Mouse (Mus musculus) cortical plate, adult 2 months (tissue): ENCODE results near the gene Rasa1. TPM values are rescaled to one million over a fixed set of nuclear protein-coding genes. Genes with fewer than 3 reads are reported as not detected.

Experiments used
- H3K27ac ChIP-seq: fragments of 200-500 bp; 2 replicates; pipeline ENCODE4 v1.5.1; 2012; ENCODE audit warnings: low read length, control low read depth, inconsistent platforms; ENCODE audit not compliant: insufficient read depth
- H3K4me1 ChIP-seq: fragments of 200-500 bp; 2 replicates; pipeline ENCODE4 v1.6.1; 2011; ENCODE audit warnings: low read length; ENCODE audit not compliant: control insufficient read depth, insufficient read depth
- H3K4me3 ChIP-seq: fragments of 200-500 bp; 2 replicates; pipeline ENCODE4 v1.5.1; 2011; ENCODE audit warnings: mild to moderate bottlenecking, low read length, control low read depth; ENCODE audit not compliant: insufficient read depth
- CTCF ChIP-seq: fragments of 200-500 bp; IDR thresholded peaks from 2 replicates; pipeline ENCODE4 v1.5.1; 2011; ENCODE audit warnings: mild to moderate bottlenecking, control low read depth, low read length; ENCODE audit not compliant: insufficient read depth; ENCODE audit errors: extremely low read depth
- POLR2A ChIP-seq: fragments of 200-500 bp; IDR thresholded peaks from 2 replicates; pipeline ENCODE4 v1.6.1; 2011; ENCODE audit warnings: mild to moderate bottlenecking, low read length, control low read depth; ENCODE audit not compliant: insufficient read depth; ENCODE audit errors: extremely low read depth
- polyA plus RNA-seq: library from polyadenylated mRNA; depleted of rRNA; stranded (reverse); fragments of >200 nt; gene quantifications from 2 replicates; pipeline ENCODE4 v1.2.3, GENCODE M21; 2012; rRNA removed

The Rasa1 gene
- 37.4 and 40.7 TPM in 2 replicates for polyA plus RNA-seq

DNA sequence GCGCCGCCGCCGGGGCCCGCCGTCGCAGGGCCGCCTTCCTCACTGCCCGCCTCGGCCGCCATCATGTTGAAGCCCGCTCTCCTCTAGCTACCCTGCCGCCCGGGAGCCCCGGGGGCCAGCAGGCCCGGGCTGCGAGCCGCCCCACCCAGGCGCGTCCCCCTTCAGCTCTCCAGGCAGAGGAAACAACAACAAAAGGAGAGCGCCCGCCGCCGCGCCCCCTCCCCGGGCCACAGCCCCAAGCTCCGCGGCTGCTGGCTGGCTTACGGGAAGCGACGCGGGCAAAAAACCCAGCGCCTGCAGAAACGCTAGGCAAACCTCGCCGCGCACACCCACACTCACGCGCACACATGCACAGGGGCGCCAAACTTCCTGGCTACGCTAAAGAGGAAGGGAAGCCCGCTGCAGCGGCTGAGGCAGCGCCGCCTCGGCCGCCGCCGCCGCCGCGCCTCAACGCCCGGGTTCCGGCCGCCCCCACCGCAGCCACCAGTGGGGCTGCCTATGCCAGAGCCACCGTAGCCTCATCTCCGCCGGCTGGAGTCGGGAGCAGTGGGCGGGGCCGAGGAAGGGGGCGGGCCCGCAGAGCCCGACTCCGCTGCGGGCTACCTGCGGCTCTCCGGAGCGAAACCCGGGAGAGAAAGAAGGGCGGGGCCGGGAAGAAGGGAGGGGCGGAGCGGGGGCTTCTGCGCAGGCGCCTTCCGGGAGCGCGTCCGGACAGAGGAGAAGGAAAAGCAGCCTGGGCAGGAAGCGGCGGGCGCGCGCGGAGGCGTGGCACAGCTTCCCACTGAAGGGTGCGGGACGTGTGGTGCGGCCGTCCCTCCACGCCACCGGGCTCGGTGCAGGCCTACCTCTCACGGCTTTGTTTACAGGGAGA, at the start of gene Rasa1:
Rasa1 (minus strand) TSS at position 288 of the 871 bp plus-strand sequence.
- no peaks in the 10 kb centered on the region for H3K4me1 ChIP-seq
- H3K27ac ChIP-seq = peak within 1 kb of the TSS; percentile 96
- peak within 1 kb of the TSS; percentile 66 for H3K4me3 ChIP-seq
- TF ChIP-seq POLR2A (peak; percentile 69), CTCF (no peak)

DNA sequence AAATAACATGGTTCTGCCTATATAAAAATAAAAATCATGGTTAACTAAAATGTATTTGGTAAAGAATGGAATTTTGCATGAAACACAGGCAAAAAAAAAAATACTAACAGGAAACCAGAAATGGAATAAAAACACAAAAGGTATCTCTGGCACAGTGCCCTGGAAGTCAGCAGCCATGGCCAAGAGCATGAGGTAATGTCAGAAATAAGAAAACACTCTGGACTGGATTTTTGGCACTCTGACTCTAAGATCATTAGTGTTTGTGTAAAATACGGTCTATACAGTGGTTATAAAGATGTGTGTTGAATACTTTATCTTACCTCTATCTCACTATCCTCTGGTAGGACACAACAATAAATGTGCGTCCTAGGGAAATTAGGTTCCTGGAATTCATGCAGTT, 22.6 kb upstream of the Rasa1 start:
- no peaks in the 10 kb centered on the region for H3K4me1 ChIP-seq
- TF ChIP-seq POLR2A (no peak), CTCF (no peak)
- H3K4me3 ChIP-seq = no peak overlapping the region
- no peak overlapping the region for H3K27ac ChIP-seq

DNA sequence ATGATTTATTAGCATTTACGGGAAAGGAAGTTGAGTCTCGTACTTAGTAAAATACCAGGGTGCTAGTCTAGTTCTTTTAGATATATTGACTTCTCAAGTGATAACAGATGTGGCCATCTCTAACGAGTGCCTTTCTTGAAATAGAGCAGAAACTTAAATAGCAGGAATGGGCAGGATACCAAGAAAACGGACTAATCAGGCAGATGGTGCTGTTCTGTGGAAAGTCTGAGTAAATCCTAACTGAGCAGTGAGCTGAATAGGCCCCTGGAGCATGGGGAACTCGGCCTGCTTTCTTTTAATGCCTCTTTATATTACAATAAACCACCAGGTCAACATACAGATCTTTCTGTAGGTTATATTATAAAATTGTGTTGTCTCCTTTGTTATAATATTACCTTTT, 22.0 kb upstream of the Rasa1 start:
- H3K27ac ChIP-seq = no peak overlapping the region

GRCm38 (mm10) chr13:85310483-85310882, 21.6 kb upstream of the Rasa1 start:
- H3K27ac ChIP-seq = no peak overlapping the region
- TF ChIP-seq CTCF (no peak), POLR2A (no peak)
- no peak overlapping the region for H3K4me3 ChIP-seq
- no peaks in the 10 kb centered on the region for H3K4me1 ChIP-seq

More for the DNA sequence above, 22.0 kb upstream of the Rasa1 start:
- Histone ChIP-seq H3K4me1 (no peaks in the 10 kb centered on the region), H3K4me3 (no peak overlapping the region)
- no peak for TF ChIP-seq POLR2A
- no peak for TF ChIP-seq CTCF

GRCm38 (mm10) chr13:85306039-85306438, 17.1 kb upstream of the Rasa1 start:
- no peak for TF ChIP-seq CTCF
- no peak for TF ChIP-seq POLR2A
- H3K27ac ChIP-seq = no peak overlapping the region
- H3K4me3 ChIP-seq = no peak overlapping the region
- no peaks in the 10 kb centered on the region for H3K4me1 ChIP-seq

DNA sequence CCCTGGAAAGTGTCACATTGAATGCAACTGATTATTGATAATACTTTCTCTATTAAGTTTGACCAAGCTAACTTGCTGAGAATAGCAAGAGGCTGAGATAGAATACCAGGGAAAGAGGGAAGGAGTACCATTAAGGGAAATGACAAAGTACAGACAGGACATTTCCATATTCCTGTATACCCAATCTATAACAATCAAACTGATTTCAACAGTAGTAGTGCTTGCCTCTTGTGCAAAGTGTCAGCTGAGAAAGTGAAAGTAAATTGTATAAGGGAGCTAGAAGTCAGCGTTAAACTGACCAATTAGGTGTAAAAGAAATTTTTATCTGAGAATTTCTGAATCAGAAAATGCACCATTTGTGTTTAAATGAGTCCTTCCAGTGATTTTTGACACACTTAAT, 1.7 kb upstream of the Rasa1 start:
- H3K4me3 ChIP-seq = no peak overlapping the region
- H3K4me1 ChIP-seq = no peaks in the 10 kb centered on the region
- TF ChIP-seq CTCF = no peak
- no peak for TF ChIP-seq POLR2A

GRCm38 (mm10) chr13:85288574-85288842, 422 bp downstream of the Rasa1 start:
- H3K27ac ChIP-seq = peak overlapping the region; percentile 93
- H3K4me3 ChIP-seq = peak overlapping the region; percentile 66
- no peaks in the 10 kb centered on the region for H3K4me1 ChIP-seq
- TF ChIP-seq CTCF (no peak), POLR2A (no peak)

More for the DNA sequence above, 1.7 kb upstream of the Rasa1 start:
- no peak overlapping the region for H3K27ac ChIP-seq

GRCm38 (mm10) chr13:85287876-85288573, 905 bp downstream of the Rasa1 start:
- TF ChIP-seq CTCF (no peak), POLR2A (no peak)
- H3K4me3 ChIP-seq = peak overlapping the region; percentile 66
- H3K27ac ChIP-seq = peak overlapping the region; percentile 93
- H3K4me1 ChIP-seq = no peaks in the 10 kb centered on the region

DNA sequence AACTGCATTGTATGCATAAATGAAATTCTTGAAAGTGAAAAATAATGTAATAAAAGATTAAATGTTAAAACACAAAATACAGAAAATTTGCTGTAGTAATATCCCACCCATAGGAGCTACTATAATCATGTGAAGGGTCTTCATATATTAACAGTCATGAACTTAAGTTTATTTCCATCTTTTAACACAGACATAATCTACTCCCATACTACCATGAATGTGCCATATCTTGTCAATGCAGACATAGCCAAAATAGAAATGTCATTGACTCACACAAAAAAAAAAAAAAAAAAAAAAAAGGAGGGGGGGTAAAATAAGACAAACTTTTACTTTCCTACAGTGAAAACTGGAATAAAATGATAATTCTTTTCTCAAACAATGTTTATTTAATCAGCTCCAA, 6.3 kb downstream of the Rasa1 start:
- no peak overlapping the region for H3K4me3 ChIP-seq
- no peak overlapping the region for H3K27ac ChIP-seq
- peaks cover 1% of the 10 kb centered on the region; the same call in 1 of the 2 replicates for H3K4me1 ChIP-seq
- no peak for TF ChIP-seq CTCF
- no peak for TF ChIP-seq POLR2A
